Mouse (Mus musculus) ovary, postnatal 14 days (tissue): Measurements from ENCODE around the gene Synj1.

Experiments used
- DNase-seq: peaks from one replicate; pipeline ENCODE4 v3.0.0; 2022; ENCODE audit warnings: low spot score

The Synj1 gene

DNA sequence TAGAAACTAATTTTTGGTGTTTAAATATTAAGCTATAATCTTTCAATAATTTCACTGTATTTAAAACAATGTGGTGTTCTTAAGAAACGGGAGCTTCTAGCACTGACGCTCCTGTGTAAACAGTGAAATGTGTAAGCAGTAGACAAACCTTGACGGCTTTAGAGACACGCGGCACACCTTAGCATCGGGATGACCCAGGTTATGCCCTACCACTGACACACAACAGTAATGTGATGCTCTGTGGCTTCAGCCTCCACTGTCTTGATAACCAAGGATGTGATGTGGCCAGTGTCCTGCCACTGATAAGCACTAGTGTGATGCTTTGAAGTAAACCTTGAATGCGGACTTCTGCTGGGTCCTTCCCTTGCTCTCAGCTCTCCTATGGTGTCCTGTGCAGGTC is 69.9 kb downstream of the Synj1 start:
- DNase-seq = no peak

DNA sequence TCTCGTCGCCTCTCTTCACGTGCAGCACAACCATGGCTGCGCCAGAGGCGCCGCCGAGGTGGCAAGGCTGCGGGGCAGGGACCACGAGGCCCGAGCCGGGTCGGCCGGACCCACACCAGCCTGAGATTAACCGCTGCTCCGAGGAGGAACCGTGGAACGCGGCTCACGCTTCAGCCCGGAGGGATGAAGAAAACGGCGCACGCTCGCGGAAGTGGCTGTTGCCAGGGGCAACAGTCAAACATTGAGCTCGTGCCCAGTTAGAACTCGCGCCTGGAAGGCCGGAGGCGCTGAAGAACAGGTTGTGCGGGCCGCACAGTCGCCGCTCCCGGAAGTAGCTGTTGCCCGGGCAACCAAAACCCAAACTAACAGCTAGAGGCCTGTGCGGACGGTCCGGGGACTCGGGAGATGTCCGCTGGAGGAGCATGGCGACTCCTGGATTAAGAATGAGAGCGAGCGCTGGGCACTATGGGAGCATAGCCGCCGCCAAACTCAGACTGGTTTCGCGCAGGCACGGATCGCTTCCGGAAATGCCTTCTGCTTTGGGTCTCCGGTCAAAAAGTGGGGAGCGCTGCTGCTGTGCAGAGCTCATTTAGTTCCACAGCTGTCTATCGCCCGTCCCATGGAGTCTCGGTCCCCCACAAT is 76.3 kb downstream of the Synj1 start, which contains the start of gene Cfap298:
TSS of gene Cfap298 (minus strand) at position 428 of the 642 bp plus-strand sequence.
- peak; percentile 91 for DNase-seq

DNA sequence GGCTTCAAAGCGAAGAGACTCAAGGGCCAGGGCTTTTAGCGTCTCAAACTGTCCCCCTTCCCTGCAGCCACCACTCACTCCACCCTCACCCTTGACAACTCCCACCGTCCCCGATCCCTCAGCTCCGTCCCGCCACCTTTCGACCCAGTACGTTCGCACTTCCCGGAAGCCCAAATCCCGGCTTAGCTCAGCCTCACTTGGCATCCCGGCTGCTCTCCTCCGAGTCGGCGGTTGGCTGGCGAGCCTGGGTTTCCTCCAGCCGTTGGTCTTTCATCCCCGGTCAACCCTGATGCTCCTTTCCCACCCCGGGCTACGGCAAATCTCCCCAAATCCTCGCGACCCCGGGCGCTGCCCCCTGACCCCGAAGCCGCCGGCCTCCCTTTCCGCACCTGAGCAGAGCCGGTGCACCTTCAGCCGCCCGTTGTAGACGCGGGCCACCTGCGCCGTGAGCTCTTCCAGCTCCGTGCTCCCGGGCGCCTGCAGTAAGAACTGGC is 76.9 kb downstream of the Synj1 start:
- DNase-seq = peak; percentile 44

DNA sequence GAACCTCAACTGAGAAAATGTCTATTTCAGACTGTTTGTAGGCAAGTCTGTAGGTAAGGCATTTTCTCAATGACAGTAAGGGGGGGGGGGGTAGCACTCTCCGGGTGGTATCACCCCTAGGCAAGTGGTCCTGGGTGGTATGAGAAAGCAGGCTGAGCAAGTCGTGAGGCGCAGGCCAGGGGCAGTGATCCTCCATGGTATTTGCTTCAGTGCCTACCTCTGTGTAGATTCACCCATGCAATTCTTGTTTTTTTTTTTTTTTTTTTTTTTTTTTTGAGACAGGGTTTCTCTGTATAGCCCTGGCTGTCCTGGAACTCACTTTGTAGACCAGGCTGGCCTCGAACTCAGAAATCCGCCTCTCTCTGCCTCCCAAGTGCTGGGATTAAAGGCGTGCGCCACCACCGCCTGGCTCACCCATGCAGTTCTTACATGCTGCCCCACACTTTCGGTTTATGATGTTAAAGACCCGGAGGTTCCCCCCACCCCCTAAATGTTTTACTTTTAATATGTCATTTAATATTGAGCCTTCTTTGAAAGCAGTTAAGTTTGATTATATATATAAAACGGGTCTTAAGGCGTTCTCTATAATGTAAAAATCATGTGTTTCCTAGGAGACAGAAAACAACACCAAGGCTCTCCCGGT is 77.5 kb downstream of the Synj1 start:
- no peak for DNase-seq

DNA sequence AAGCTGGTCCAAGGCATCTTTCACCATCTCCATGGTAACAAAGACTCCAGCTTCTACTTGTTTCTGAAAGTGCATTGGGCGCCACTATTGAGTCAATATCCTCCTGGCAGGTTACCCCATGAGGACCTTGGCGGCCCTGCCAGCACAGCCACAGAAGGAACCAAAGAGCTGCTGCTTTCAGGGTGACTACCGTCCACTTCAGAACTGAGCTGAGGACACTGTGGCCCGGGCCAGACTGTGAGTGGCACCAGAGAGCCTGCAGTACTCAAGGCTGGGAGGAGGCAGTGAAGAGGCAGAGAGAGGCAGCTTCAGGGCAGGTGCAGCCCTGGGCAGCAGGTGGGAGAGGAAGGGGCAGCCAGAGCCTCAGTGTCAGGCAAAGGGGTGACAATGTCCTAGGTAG is 83.7 kb downstream of the Synj1 start:
- DNase-seq = no peak

DNA sequence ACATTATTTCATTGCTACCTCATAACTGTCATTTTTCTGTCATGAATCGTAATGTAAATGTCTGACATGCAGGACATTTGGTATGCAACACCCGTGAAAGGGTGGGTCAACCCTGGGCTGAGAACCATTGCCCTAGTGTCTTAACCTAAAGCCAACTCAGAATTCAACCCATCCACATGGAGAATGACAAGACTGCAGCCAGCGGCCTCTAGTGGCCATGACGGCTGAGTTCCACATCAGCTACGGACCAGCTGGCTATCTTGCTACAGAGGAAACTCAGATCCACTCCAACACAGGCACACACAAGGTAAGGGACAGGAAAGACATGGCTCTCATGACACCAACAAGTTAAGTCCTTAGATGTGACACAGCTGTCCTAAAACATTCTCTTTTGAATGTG is 85.6 kb downstream of the Synj1 start:
- peak; percentile 52 for DNase-seq

DNA sequence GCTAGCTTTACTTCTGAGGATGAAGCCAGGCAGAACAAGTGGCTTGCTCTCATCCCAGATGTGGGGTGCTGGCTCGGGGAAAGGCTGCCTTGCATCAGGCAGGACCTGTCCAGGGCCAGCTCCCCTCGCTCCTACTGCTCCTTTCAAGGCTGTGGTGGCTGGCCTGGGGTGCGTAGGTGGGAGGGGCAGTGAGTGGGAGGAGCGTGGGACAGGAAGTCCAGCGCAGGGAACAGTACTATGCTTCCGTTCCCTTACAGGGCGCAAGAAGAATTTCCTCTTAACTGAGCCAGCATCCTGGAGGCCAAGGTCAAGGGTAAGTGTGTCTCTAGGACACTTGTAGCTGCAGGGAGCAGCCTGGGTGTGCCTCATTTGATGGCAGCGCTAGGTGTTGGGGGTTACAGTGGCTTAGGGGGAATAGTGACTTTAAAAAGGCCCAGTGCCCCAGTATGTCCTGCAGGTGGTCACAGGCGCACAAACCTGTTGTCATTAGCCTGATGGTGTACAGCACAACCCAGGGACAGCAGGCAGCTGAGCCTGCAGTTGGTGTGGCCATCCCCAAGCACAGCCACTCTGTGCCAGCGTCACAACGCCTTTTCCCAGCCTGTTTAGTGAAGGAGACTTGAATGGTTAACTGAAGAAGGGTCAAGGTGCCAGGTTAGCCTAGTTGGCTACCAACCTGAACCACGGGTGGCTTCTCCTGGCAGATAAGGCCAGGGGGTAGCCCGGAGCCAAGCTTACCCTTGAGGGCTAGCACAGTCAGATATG is 86.3 kb downstream of the Synj1 start:
- DNase-seq = no peak

DNA sequence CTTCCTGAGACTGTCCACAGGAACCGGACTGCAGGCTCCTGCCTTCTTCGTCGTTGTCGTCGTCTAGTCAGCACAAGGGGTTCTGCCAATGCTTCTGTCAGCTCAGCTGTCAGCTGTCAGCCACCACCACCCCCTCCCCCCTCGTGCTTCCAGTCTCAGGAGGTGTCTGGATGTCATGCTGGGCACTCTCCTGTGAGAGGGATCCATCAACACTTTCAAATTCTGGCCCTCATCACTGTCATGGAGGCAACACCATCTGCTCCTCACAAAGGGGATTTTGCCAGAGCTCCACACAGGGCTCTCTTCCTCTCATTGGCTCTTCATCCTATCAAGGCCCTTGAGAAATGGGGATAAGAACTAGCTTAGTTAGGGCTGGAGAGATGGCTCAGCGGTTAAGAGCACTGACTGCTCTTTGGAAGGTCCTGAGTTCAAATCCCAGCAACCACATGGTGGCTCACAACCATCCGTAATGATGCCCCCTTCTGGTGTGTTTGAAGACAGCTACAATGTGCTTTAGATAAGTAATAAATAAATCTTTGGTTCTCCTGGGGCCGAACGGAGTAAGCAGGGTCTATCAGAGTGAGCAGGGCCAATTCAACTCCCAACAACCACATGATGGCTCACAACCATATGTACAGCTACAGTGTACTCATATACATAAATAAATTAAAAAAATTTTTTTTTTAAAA is 89.5 kb downstream of the Synj1 start:
- DNase-seq = no peak

DNA sequence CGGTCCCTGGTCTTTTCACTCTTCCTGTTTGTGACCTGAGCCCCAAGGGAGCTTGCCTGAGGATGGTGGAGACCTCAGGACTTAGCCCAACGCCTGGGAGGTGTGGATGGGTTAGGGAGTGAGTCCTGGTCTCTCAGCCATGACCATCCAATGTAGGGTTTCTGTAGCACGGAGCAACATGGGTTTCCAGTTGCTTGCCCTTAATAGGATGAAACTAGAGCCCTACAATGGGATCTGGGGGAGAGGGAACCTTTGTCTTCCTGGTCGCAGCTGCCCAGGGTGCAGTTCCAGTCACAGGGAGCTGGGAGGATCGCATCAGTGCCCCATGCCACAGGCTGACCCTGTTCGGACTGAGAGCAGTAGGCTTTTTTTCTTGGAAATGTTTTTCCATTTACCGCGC is 94.0 kb downstream of the Synj1 start:
- no peak for DNase-seq

DNA sequence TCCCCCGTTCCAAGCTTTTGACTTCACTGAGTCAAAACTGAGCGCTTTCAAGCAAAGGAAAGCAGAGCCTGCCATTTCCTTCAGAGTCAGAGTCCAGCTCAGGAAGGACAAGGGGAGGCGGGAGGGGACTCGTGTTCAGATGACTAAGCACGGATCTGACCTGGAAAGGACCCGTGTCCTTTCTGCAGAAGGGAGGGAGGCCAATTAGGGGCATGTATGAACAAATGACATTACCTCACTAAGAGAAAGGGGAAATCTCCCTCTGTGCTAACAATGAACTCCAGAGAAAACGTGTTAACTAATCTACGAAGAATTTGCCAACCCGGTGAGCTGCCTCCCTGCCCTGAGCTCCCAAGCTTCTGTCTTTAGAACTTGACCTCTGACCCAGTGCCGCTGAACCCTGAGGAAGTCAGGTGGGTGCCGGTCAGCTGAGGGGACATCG is 95.0 kb downstream of the Synj1 start:
- DNase-seq = no peak

DNA sequence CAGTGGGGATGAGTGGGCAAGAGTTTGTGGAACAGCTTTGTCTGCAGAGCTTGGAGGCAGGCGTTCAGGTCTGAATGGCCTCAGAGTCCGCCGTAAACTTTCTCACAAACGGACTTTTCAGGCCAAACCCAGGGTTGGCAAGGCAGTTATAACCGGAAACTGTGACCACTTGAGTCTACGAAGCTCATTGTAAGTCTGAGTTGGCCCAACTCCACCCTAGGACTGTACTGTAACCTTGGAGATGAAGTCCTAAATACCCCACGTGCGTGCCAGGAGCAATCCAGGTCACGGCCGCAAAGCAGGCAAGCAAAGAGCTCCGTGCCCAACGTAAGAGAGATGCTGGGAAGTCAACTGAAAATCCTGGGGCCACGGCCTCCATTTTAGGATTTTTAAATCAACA is 99.3 kb downstream of the Synj1 start:
- no peak for DNase-seq

DNA sequence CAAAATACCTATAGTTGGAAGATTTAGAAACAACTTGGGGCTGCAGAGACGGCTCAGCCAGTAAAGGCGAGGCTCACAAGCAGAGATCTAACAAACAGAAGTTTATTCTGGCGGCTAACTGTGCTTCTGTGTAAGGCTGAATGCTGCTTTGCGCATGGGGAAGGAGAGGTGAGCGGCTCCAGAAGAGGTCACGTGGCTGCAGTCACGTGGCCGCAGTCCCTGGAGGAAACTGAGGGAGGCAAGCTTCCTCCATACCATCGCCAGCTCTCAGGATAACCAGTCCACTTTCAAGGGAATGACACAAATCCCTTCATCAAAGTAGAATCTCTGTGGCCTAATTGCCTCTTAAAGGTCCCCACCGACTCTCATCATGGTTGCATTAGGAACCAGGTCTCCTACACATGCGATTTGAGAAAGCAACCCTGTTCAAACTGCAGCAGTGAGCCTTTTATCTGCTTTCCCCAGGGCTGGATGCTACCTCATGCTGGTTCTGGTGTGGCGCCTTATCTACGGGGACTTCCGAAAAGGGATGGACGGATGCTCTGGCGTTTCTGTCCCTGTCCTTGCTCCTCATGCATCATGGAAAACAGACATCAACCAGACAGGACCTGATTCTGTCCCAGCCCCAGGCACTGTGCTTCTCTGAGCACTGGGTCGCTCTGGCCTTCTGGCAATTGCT is 100.1 kb downstream of the Synj1 start:
- DNase-seq = no peak

DNA sequence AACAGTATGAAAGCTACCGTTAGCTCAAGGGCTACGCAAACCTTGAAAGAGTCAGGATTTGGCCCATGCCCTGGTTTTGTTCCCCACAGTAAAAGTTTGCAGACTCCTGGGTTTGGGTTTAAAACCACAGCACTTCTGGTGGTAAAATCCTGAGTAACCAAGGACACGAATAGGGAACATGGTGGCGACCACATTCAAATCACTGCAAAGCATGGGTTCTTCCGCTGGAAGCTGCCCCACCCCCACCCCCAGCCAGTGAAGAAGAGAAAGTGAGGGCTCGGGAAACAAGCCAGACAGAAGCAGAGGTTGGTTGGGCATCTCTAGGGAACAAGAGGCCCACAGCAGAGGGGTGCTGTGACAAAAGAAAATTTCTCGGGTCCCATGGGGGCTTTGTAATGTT is 103.9 kb downstream of the Synj1 start:
- DNase-seq = no peak

DNA sequence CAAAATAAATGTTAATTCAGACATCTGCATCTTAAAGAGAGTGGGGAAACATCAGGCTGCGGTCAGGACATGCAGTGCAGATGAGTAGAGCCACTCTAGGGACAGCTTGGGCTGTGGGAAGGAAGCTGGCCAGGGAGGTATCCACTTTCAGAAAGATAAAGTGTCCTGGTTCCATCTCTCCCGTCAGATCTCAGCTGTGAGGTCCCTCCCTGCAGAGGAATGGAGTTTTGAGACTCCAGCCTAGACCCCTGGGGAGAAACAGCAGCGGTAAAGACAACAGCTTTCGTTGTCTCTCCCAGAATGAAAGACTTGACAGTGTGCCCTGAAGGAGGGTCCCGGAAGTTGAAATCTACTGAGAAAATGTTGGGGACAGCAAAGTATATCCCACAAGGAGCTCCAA is 107.8 kb downstream of the Synj1 start:
- no peak for DNase-seq

DNA sequence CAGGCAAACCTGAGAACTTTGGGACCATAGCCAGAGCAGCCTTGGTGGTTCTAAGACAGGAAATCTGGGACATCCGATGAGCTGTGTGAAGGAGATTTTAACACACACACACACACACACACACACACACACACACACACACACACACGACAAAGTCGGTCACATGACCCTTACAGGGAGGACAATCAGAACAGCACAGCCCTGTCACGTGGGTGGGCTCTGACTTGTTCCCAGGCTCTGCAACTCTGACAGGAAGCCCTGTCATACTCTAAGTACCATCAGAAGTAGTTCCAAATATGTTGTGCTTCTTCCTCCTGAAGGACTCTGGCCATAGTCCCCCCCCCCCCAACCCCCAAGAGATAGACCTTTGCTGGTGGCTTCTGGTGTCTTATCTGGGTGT is 109.7 kb downstream of the Synj1 start:
- no peak for DNase-seq

DNA sequence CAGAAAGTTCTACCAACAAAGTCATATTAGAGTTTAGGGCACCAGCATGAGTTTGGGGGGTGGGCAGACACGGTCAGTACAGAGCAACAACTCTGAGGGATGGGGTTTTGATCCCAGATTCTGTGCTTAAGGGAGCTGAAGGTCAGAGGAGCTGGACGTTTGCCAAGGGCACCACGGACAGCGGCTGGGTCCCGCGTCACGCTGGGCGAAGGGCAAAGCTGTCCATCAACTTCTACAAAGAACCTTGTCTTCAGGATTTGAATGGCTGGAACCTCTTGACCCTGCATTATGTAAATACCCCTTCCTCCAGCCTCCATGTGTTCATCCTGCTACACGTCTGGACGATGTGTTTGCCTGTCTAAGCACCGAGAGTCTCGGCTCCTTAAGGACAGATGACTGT is 111.6 kb downstream of the Synj1 start:
- DNase-seq = no peak

DNA sequence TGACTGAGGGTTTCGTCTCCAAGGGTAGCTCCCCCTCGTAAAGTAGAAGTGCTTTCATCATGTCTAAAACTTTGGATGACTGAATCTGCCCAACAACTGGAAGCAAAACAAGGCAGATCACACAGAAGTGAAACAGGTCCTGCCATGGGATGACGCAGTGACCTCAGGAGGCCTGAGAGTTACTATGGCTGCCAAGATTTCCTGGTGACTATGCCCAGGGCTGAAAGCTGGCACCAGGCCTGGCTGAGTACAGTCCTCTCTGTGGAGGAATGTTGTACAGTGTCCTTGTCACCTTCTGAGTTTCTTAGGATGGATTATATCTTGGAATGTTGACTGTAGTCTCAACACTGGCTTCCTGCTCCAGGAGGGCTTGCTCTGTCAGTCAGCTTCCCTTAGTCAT is 113.5 kb downstream of the Synj1 start:
- DNase-seq = no peak

DNA sequence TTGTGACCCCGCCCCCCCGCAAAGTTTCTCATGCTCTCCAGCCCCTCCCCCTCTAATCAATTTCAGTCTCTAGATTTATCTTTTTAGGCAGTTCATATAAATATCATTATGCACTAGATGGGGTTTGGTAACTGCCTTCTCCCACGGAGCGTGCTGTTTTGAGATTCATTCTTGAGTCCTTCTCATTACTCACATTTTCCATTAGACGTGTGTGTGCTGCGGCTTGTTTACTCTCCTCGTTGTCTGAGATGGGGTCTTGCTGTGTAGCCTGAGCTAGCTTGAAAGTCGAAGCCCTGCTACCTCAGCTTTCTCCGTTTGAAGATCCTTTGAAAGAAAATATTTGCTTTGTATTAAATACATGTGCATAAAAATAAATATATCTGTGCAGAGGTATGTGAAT is 117.3 kb downstream of the Synj1 start:
- no peak for DNase-seq

DNA sequence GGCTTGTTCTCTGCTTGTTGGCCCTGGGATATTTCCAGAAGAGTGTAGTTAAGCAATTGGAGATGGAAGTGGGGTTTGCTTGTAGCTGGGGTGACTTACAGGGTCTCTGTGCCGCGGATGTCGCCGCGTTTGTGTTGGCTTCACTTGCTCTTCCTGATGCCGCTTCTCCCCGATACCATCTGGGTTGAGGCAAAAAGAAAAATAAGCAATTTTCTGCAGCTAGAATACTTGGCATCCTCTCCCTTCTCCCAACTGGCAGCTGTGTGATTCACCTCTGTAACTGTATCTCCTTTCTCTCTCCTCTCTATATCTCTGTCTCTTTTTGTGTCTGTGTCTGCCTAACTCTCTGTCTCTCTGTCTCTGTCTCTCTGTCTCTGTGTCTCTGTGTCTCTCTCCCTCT is 118.1 kb downstream of the Synj1 start:
- no peak for DNase-seq

DNA sequence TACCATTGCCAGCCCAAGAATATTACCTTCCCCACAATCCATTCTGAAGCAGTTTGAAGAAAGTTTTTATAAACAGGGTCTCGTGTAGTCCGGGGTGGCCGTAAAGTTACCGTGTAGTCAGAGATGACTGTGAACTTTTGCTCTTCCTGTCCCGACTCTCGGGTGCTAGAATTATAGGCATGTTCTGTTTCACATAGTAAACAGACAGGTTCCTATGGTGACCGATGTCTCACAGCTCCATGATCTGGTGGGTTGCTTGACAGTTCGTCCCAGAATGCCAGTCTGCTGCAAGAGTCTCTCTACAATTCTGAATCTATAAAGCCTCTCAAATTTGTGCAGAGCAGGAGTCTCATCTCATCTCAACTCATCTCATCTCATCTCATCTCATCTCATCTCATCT is 119.0 kb downstream of the Synj1 start:
- no peak for DNase-seq

DNA sequence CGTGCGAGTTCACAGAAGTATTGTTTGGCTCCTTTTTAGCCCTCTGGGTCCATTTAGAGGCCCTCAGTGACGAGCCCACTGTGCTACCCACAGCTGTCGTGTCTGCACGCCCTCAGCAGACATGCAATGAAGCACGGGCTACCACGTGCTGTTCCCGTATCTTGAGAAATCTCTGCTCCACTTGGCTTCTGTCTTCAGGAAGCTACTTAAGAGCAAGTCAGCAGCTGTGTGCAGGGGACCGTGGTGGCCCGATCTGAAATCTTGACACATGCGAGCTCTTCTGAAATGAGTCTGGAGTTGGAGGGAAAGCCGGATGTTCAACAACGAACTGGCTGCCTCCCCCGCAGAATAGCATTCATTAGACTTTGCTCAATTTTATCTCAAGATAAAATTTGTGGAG is 119.5 kb downstream of the Synj1 start:
- DNase-seq = no peak

DNA sequence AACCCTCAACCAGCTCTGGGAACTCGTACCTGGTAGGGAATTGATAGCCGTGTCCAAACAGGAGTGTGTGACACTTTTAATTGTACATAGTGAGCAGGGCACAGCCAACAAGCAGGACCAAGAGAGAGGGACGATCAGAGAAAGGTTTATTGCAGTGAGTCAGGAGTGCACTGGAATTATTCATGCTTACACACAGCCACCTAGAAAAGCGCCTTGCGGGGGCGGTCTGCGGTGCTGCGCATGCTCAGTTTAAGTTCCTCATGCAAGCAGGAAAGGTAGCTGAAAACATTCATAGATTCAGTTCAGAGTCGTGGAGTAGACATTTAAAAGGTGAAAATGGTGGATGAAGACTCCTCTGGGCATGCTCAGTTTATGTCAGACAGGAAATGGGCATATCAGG is 120.4 kb downstream of the Synj1 start:
- DNase-seq = no peak
